Mouse (Mus musculus) MEL (cell line): ENCODE results near the gene Kctd10. TPM values are rescaled to one million over a fixed set of nuclear protein-coding genes. Genes with fewer than 3 reads are reported as not detected.

Experiments
- DNase-seq: peaks from one replicate; pipeline ENCODE4 v3.0.0; 2011; ENCODE audit warnings: low read depth, low spot score
- H3K27ac ChIP-seq: 2 replicates; pipeline ENCODE4 v1.5.1; 2012; ENCODE audit warnings: low read depth, mild to moderate bottlenecking, control low read depth, low read length, moderate library complexity; ENCODE audit not compliant: control insufficient read depth
- H3K27me3 ChIP-seq, 2 experiments: fragments of 150-350 bp in 1 of 2; sonication (generic) in 1 of 2; 2 replicates each; pipeline ENCODE4 v1.6.1; 2012; ENCODE audit warnings: low read length in 2 of 2, mild to moderate bottlenecking in 2 of 2, improper control_type of control experiment in 1 of 2, moderate library complexity in 1 of 2; ENCODE audit not compliant: insufficient read depth in 2 of 2, control insufficient read depth in 1 of 2
- H3K36me3 ChIP-seq, 2 experiments: 2 replicates each; pipeline ENCODE4 v1.6.1; 2012 to 2014; ENCODE audit warnings: low read length in 2 of 2, improper control_type of control experiment in 1 of 2, inconsistent platforms in 1 of 2, mild to moderate bottlenecking in 1 of 2; ENCODE audit not compliant: insufficient read depth in 2 of 2, control insufficient read depth in 1 of 2
- H3K4me1 ChIP-seq, 2 experiments: fragments of 150-350 bp in 1 of 2; sonication (generic) in 1 of 2; 2 replicates each; pipeline ENCODE4 v1.6.1; 2012; ENCODE audit warnings: low read length in 2 of 2, improper control_type of control experiment in 1 of 2, mild to moderate bottlenecking in 1 of 2; ENCODE audit not compliant: insufficient read depth in 2 of 2, control insufficient read depth in 1 of 2
- H3K4me3 ChIP-seq, 2 experiments: fragments of 150-350 bp in 1 of 2; sonication (generic) in 1 of 2; 2 replicates each; pipeline ENCODE4 v1.5.1; 2012; ENCODE audit warnings: low read depth in 2 of 2, low read length in 2 of 2, mild to moderate bottlenecking in 2 of 2, moderate library complexity in 2 of 2, control low read depth in 1 of 2, improper control_type of control experiment in 1 of 2; ENCODE audit not compliant: control insufficient read depth in 1 of 2, insufficient read depth in 1 of 2
- H3K79me2 ChIP-seq: 2 replicates; pipeline ENCODE4 v1.6.1; 2012; ENCODE audit warnings: mild to moderate bottlenecking, low read length, moderate library complexity; ENCODE audit not compliant: control insufficient read depth, poor library complexity, insufficient read depth
- H3K9ac ChIP-seq: 2 replicates; pipeline ENCODE4 v1.6.1; 2012; ENCODE audit warnings: low read depth, mild to moderate bottlenecking, control low read depth, low read length, moderate library complexity; ENCODE audit not compliant: control insufficient read depth, poor library complexity, severe bottlenecking
- H3K9me3 ChIP-seq: fragments of 150-350 bp; sonication (generic); replicated peaks from 2 replicates; pipeline ENCODE4 v1.6.1; 2012; ENCODE audit warnings: mild to moderate bottlenecking, low read length, improper control_type of control experiment, moderate library complexity; ENCODE audit not compliant: insufficient read depth
- CHD2 ChIP-seq: IDR thresholded peaks from 2 replicates; pipeline ENCODE4 v1.6.1; 2011; ENCODE audit warnings: low read length, improper control_type of control experiment
- CTCF ChIP-seq, 3 experiments: IDR thresholded peaks in 2 of 3; conservative IDR thresholded peaks in 1 of 3; 2 replicates each; pipeline ENCODE4 v1.5.1; 2011 to 2012; ENCODE audit warnings: low read length in 3 of 3, low read depth in 2 of 3, mild to moderate bottlenecking in 2 of 3, improper control_type of control experiment in 1 of 3, inconsistent platforms in 1 of 3, mixed read lengths in 1 of 3, moderate library complexity in 1 of 3; ENCODE audit not compliant: control insufficient read depth in 1 of 3, insufficient read depth in 1 of 3, poor library complexity in 1 of 3, severe bottlenecking in 1 of 3
- ELF1 ChIP-seq: IDR thresholded peaks from 2 replicates; pipeline ENCODE4 v1.6.1; 2014; ENCODE audit warnings: low read depth, mild to moderate bottlenecking, inconsistent platforms, low read length, improper control_type of control experiment, moderate library complexity
- ETS1 ChIP-seq: IDR thresholded peaks from 2 replicates; pipeline ENCODE4 v1.6.1; 2012; ENCODE audit warnings: low read depth, mild to moderate bottlenecking, inconsistent platforms, low read length, improper control_type of control experiment, moderate library complexity
- GABPA ChIP-seq: IDR thresholded peaks from 2 replicates; pipeline ENCODE4 v1.6.1; 2012; ENCODE audit warnings: low read depth, mild to moderate bottlenecking, inconsistent platforms, low read length, improper control_type of control experiment, moderate library complexity
- GATA1 ChIP-seq: IDR thresholded peaks from 2 replicates; pipeline ENCODE4 v1.6.1; 2011; ENCODE audit warnings: low read depth, low read length, improper control_type of control experiment
- HCFC1 ChIP-seq: IDR thresholded peaks from 2 replicates; pipeline ENCODE4 v1.6.1; 2012; ENCODE audit warnings: low read depth, mild to moderate bottlenecking, inconsistent platforms, low read length, improper control_type of control experiment, moderate library complexity
- KAT2A ChIP-seq: conservative IDR thresholded peaks from 2 replicates; pipeline ENCODE4 v1.6.1; 2012; ENCODE audit warnings: low read depth, low read length, improper control_type of control experiment, inconsistent platforms
- MAFK ChIP-seq: IDR thresholded peaks from 2 replicates; pipeline ENCODE4 v1.6.1; 2011; ENCODE audit warnings: low read depth, mild to moderate bottlenecking, low read length, improper control_type of control experiment, borderline replicate concordance
- MAX ChIP-seq: IDR thresholded peaks from 2 replicates; pipeline ENCODE4 v1.6.1; 2011; ENCODE audit warnings: low read length, improper control_type of control experiment
- MAZ ChIP-seq: IDR thresholded peaks from 2 replicates; pipeline ENCODE4 v1.6.1; 2012; ENCODE audit warnings: low read depth, mild to moderate bottlenecking, inconsistent platforms, low read length, improper control_type of control experiment
- MXI1 ChIP-seq: IDR thresholded peaks from 2 replicates; pipeline ENCODE4 v1.6.1; 2011; ENCODE audit warnings: mild to moderate bottlenecking, low read depth, low read length, improper control_type of control experiment
- NRF1 ChIP-seq: IDR thresholded peaks from 2 replicates; pipeline ENCODE4 v1.6.1; 2014; ENCODE audit warnings: low read depth, mild to moderate bottlenecking, inconsistent platforms, low read length, improper control_type of control experiment, moderate library complexity; ENCODE audit not compliant: poor library complexity, insufficient read depth, severe bottlenecking
- POLR2AphosphoS5 ChIP-seq: IDR thresholded peaks from 2 replicates; pipeline ENCODE4 v1.6.1; 2012; ENCODE audit warnings: low read depth, borderline replicate concordance, mild to moderate bottlenecking, inconsistent platforms, low read length, moderate library complexity, mixed read lengths
- SIN3A ChIP-seq: IDR thresholded peaks from 2 replicates; pipeline ENCODE4 v1.6.1; 2012; ENCODE audit warnings: low read length, improper control_type of control experiment, inconsistent platforms
- SMC3 ChIP-seq: IDR thresholded peaks from 2 replicates; pipeline ENCODE4 v1.6.1; 2011; ENCODE audit warnings: low read depth, low read length, improper control_type of control experiment
- TAL1 ChIP-seq: IDR thresholded peaks from 2 replicates; pipeline ENCODE4 v1.6.1; 2012; ENCODE audit warnings: mild to moderate bottlenecking, inconsistent platforms, low read length, moderate library complexity, mixed read lengths
- TBP ChIP-seq: IDR thresholded peaks from 2 replicates; pipeline ENCODE4 v1.8.0; 2011; ENCODE audit warnings: low read depth, low read length, improper control_type of control experiment
- TCF12 ChIP-seq: IDR thresholded peaks from 2 replicates; pipeline ENCODE4 v1.6.1; 2014; ENCODE audit warnings: low read depth, mild to moderate bottlenecking, inconsistent platforms, low read length, improper control_type of control experiment, moderate library complexity
- UBTF ChIP-seq: IDR thresholded peaks from 2 replicates; pipeline ENCODE4 v1.6.1; 2012; ENCODE audit warnings: low read depth, mild to moderate bottlenecking, inconsistent platforms, low read length, improper control_type of control experiment, moderate library complexity, borderline replicate concordance; ENCODE audit not compliant: insufficient read depth
- ZKSCAN1 ChIP-seq: IDR thresholded peaks from 2 replicates; pipeline ENCODE4 v1.6.1; 2012; ENCODE audit warnings: low read depth, mild to moderate bottlenecking, inconsistent platforms, low read length, improper control_type of control experiment, moderate library complexity
- ZMIZ1 ChIP-seq: IDR thresholded peaks from 2 replicates; pipeline ENCODE4 v1.6.1; 2012; ENCODE audit warnings: low read depth, mild to moderate bottlenecking, inconsistent platforms, low read length, improper control_type of control experiment, moderate library complexity
- polyA plus RNA-seq, 2 experiments: library from polyadenylated mRNA; stranded (reverse) in 1 of 2; unstranded in 1 of 2; fragments of >175 nt in 1 of 2; fragments of >200 nt in 1 of 2; gene quantifications; 2 replicates each; pipeline versions ENCODE4 v1.2.1 to v1.2.4; 2012; ENCODE audit warnings: low replicate concordance in 2 of 2, low read depth in 1 of 2; ENCODE audit not compliant: insufficient read length in 2 of 2, insufficient read depth in 1 of 2, missing spikeins in 1 of 2
- total RNA-seq: library from RNA; depleted of rRNA; stranded (reverse); fragments of 300-350 nt; gene quantifications from 2 replicates; pipeline ENCODE4 v1.2.3, GENCODE M21; 2012

Gene Kctd10
- total and polyA plus RNA-seq, 3 experiments = 42.2 to 47.8 TPM; not detected in 1

DNA sequence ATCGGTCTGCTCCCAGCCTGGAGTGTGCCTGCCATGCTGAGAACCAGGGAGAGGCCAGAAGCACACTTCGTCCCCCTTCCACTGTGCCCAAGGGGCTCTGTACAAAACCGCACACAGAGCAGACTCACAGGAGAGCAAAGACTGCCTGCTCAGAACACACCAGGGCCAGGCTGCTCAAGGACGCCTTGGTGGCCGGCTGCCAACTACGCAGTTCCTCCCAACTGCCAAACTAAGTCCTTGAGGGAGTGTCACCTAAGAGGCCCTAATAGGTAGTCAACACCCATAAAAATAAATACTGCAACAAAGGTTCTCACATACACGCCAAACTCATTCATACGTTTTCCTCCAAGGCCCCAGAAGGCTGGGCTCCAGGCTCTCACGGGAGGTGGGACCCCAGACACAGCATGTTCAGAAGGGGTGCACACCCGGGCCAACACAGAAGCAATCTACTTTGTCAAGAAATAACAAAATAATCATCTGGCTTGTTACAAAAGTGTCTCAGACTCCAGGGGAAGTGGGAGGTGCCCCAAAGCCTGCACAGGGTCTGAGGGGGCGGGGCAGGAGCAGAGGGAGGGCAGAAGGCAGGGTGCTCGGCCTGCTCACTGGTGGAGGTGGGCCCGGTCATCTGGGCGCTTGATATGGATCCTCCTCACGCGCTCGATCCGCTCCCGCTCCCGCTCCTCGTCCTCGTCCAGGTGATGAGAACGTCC is 15.1 kb downstream of the Kctd10 start (continued):
- TF ChIP-seq HCFC1 = 0 out of 2 replicates have a peak, but pooled peaks have one; percentile 23
- TF ChIP-seq KAT2A = no peak
- TF ChIP-seq MAX = no peak
- TF ChIP-seq GATA1 = no peak
- no peak for TF ChIP-seq CTCF (IDR thresholded peaks at IDR 0.05 in 2 of 3, conservative IDR thresholded peaks at IDR 0.05 in 1 of 3; ENCODE audit: control insufficient read depth in 1 of 3, insufficient read depth in 1 of 3, low read depth in 2 of 3, low read length in 3 of 3, poor library complexity in 1 of 3, severe bottlenecking in 1 of 3)
- TF ChIP-seq CHD2 = no peak

- H3K9ac ChIP-seq = no peak overlapping the region
- DNase-seq = no peak
- no peak for TF ChIP-seq MAFK
- TF ChIP-seq TCF12 = no peak
- no peak for TF ChIP-seq ZMIZ1
- TF ChIP-seq HCFC1 = no peak
- TF ChIP-seq SIN3A = no peak
- H3K4me1 ChIP-seq = peaks cover 11 to 13% of the 10 kb centered on the region in 2 experiments
- H3K27me3 ChIP-seq = no peaks in the 10 kb centered on the region
- peaks cover under 1 to 7% of the 10 kb centered on the region in 2 experiments; a peak in 3 of 4 replicates for H3K36me3 ChIP-seq
- H3K4me3 ChIP-seq = no peak overlapping the region
- H3K79me2 ChIP-seq = no peaks in the 10 kb centered on the region
- H3K27ac ChIP-seq = no peak overlapping the region
- no peaks in the 10 kb centered on the region for H3K9me3 ChIP-seq
Measured at GRCm38 (mm10) chr5:114360968-114361367, 19.3 kb downstream of the Kctd10 start.

- Histone ChIP-seq H3K79me2 (no peaks in the 10 kb centered on the region), H3K4me3 (no peak overlapping the region), H3K27ac (no peak overlapping the region), H3K9me3 (no peaks in the 10 kb centered on the region), H3K27me3 (no peaks in the 10 kb centered on the region), H3K36me3 (no peaks in the 10 kb centered on the region; a peak in 1 of 4 replicates), H3K4me1 (peaks cover 1 to 2% of the 10 kb centered on the region in 2 experiments; a peak in 3 of 4 replicates), H3K9ac (no peak overlapping the region)
- DNase-seq = no peak
- TF ChIP-seq GABPA (no peak), ETS1 (no peak), UBTF (no peak), ZKSCAN1 (no peak), TAL1 (no peak), HCFC1 (no peak), NRF1 (no peak), MAZ (no peak), GATA1 (no peak), POLR2AphosphoS5 (no peak), TBP (no peak), MAFK (no peak), ELF1 (no peak), MXI1 (no peak), SMC3 (no peak)
Measured at GRCm38 (mm10) chr5:114359586-114359985, 20.7 kb downstream of the Kctd10 start.
